ENCODE assay signal across 19 mouse cellular contexts in genomic region chr9:53344646-53345432, GRCm38 (mm10). TPM values are rescaled to one million over a fixed set of nuclear protein-coding genes. Genes with fewer than 3 reads are reported as not detected.
DNase-seq lines count a peak whose midpoint lies in the region; ATAC-seq and TF ChIP-seq lines count a peak whose summit lies in the region.
"Had no signal": no experiment of that assay in that cellular context is flagged by ENCODE, and none has a peak within 500 bp of the region (broad histone marks: within the 10 kb centered on the region; RNA-seq: fewer than 3 reads in every experiment).

No protein-coding gene starts in this region.

- no peaks in the 10 kb centered on the region for H3K36me3 ChIP-seq in CH12.LX (replicated peaks in 1 of 2; ENCODE audit: control insufficient read depth in 1 of 2, insufficient read depth in 1 of 2, low read length in 1 of 2)
- H3K36me3 ChIP-seq: embryonic facial prominence, embryonic 15.5 days; heart, embryonic 12.5 days; limb, embryonic 15.5 days had no signal

- no peak for TF ChIP-seq POLR2A in CH12.LX (IDR thresholded peaks at IDR 0.05; ENCODE audit: low read depth, low read length)

- no peak for TF ChIP-seq EP300 in CH12.LX (IDR thresholded peaks at IDR 0.05; ENCODE audit: low read length)

- peak; percentile 82 for ATAC-seq in frontal cortex, adult (ENCODE audit: low TSS enrichment)
- ATAC-seq: forebrain, embryonic 13.5 days; hindbrain, postnatal 0 days had no signal

- dilution Hi-C loops in CH12.LX (cut with MboI; ENCODE audit: extremely low pct_ligation_motif_present, extremely low pct_unique_long_range_greater_than_20kb, low sequenced_read_pairs) = no loop called here

- H3K27ac ChIP-seq in CH12.LX (ENCODE audit: insufficient read depth, low read depth) = no peak overlapping the region
- H3K27ac ChIP-seq: embryonic facial prominence, embryonic 15.5 days; forebrain, embryonic 13.5 days; hindbrain, postnatal 0 days; limb, embryonic 15.5 days had no signal

- in situ Hi-C loops in CH12.LX (cut with MboI; ENCODE audit: low pct_ligation_motif_present, low pct_unique_long_range_greater_than_20kb, low sequenced_read_pairs) = no loop called here

- no peak overlapping the region for H3K9ac ChIP-seq in CH12.LX (ENCODE audit: insufficient read depth, low read depth)
- H3K9ac ChIP-seq: embryonic facial prominence, embryonic 15.5 days; forebrain, embryonic 13.5 days; heart, embryonic 12.5 days; limb, embryonic 15.5 days had no signal

- no peak for TF ChIP-seq RAD21 in CH12.LX (IDR thresholded peaks at IDR 0.05; ENCODE audit: low read depth, low read length)

- no peaks in the 10 kb centered on the region for H3K9me3 ChIP-seq in CH12.LX (replicated peaks; ENCODE audit: low read length)
- H3K9me3 ChIP-seq: embryonic facial prominence, embryonic 15.5 days; forebrain, embryonic 13.5 days; limb, embryonic 15.5 days had no signal

- intact Hi-C loops in left cerebral cortex, postnatal 36 days (cut with DNase I) = no loop called here
- intact Hi-C loops in left cerebral cortex, postnatal 14 days (cut with DNase I) = no loop called here

- no peak for TF ChIP-seq CTCF in CH12.LX (conservative IDR thresholded peaks at IDR 0.05 in 1 of 2, IDR thresholded peaks at IDR 0.05 in 1 of 2; ENCODE audit: low read depth in 2 of 2, low read length in 2 of 2)

- no peak overlapping the region for H3K4me2 ChIP-seq in CH12.LX (ENCODE audit: insufficient read depth, low read depth, poor library complexity, severe bottlenecking)
- H3K4me2 ChIP-seq: embryonic facial prominence, embryonic 15.5 days; forebrain, embryonic 13.5 days; heart, embryonic 12.5 days; limb, embryonic 15.5 days had no signal

- peaks cover 4 to 6% of the 10 kb centered on the region in 2 experiments for H3K4me1 ChIP-seq in CH12.LX (ENCODE audit: control insufficient read depth in 1 of 2, insufficient read depth in 2 of 2)

- no peaks in the 10 kb centered on the region for H3K79me2 ChIP-seq in CH12.LX (replicated peaks; ENCODE audit: control insufficient read depth, extremely low read depth, insufficient read depth, poor library complexity, severe bottlenecking)

- H3K4me3 ChIP-seq in CH12.LX (replicated peaks in 1 of 3; ENCODE audit: low read depth in 2 of 3, low read length in 2 of 3, poor library complexity in 1 of 3) = no peak overlapping the region
- H3K4me3 ChIP-seq: embryonic facial prominence, embryonic 15.5 days; forebrain, embryonic 13.5 days; heart, embryonic 12.5 days; limb, embryonic 15.5 days had no signal

- H3K27me3 ChIP-seq in CH12.LX (replicated peaks) = no peaks in the 10 kb centered on the region
- H3K27me3 ChIP-seq: embryonic facial prominence, embryonic 15.5 days; heart, embryonic 12.5 days; limb, embryonic 15.5 days had no signal

- DNase-seq in frontal cortex, postnatal 14 days (ENCODE audit: low spot score in 2 of 2) = no peak
- peak; percentile 54 to 71 for DNase-seq in left cerebral cortex, postnatal 36 days (ENCODE audit: low spot score in 2 of 2)
- DNase-seq in left cerebral cortex, postnatal 14 days (ENCODE audit: low spot score in 2 of 2) = no peak
- no peak for DNase-seq in CH12.LX (ENCODE audit: extremely low read depth)
- DNase-seq in cerebellum, postnatal 25 days = peak; percentile 87 to 88
- DNase-seq in urinary bladder, postnatal 25 days (ENCODE audit: low spot score) = no peak
- DNase-seq in embryo, embryonic 11 days = no peak
- DNase-seq: heart, postnatal 4 days; kidney, adult 2 months; kidney, postnatal 36 days; lung, adult 2 months; midbrain, embryonic 14.5 days; thymus, postnatal 36 days had no signal

TF ChIP-seq in CH12.LX, 34 proteins besides CTCF, POLR2A, EP300 and RAD21:
- TF ChIP-seq ZNF384 (IDR thresholded peaks at IDR 0.05; ENCODE audit: low read depth, low read length) (0 out of 2 replicates have a peak, but pooled peaks have one; percentile 22), CHD2 (IDR thresholded peaks at IDR 0.05; ENCODE audit: low read length) (no peak), BHLHE40 (IDR thresholded peaks at IDR 0.05; ENCODE audit: low read depth, low read length) (peak; percentile 23; the same call in 1 of the 2 replicates)

RNA-seq across cellular contexts. Expression of gene Kdelc2, which starts 39.0 kb away (rescaled TPM):
- 1 to 10 TPM; 6.1 to 6.6 TPM for total RNA-seq in left cerebral cortex, postnatal 36 days (2021)
- total RNA-seq in left cerebral cortex, postnatal 14 days (2021) = 1 to 10 TPM; 8.3 to 8.9 TPM
- total RNA-seq in CH12.LX (2012; rRNA removed) = not detected in 2 replicates
- total RNA-seq in CH12.LX (2014; rRNA removed) = not detected in 2 replicates
- not detected in 2 replicates for polyA plus RNA-seq in CH12.LX (2012; ENCODE audit: insufficient read length, low read depth)

RNA-seq across cellular contexts. Expression of gene Exph5, which starts 43.4 kb away (rescaled TPM):
- total RNA-seq in left cerebral cortex, postnatal 36 days (2021) = 10 to 100 TPM; 26.8 to 29.0 TPM
- total RNA-seq in left cerebral cortex, postnatal 14 days (2021) = 10 to 100 TPM; 12.8 to 19.1 TPM
- total RNA-seq in CH12.LX (2012; rRNA removed) = not detected in 2 replicates
- not detected in 2 replicates for total RNA-seq in CH12.LX (2014; rRNA removed)
- polyA plus RNA-seq in CH12.LX (2012; ENCODE audit: insufficient read length, low read depth) = 0.04 TPM in 1 of 2 replicates, not detected in the other
- polyA plus RNA-seq: forebrain, embryonic 13.5 days had no signal

RNA-seq across cellular contexts. Expression of gene 4930550C14Rik, which starts 57.3 kb away (rescaled TPM):
- 1 to 10 TPM in 1 of 2 experiments, under 1 TPM in 1; 0.30 to 1.2 TPM for total RNA-seq in left cerebral cortex, postnatal 36 days (2021)
- total RNA-seq in left cerebral cortex, postnatal 14 days (2021) = under 1 TPM; 0.33 to 0.44 TPM
- total RNA-seq in CH12.LX (2012; rRNA removed) (0.30 and 0.38 TPM in 2 replicates), CH12.LX (2014; rRNA removed) (1.3 and 1.7 TPM in 2 replicates)
- polyA plus RNA-seq in CH12.LX (2012; ENCODE audit: insufficient read length, low read depth) = 0.97 and 1.5 TPM in 2 replicates

Comparison
In these comparisons a context has a peak if more than half of its experiments do, and no peak if none do; other contexts are left out.
1. DNase-seq: peak in left cerebral cortex, postnatal 36 days (2 of 2) and cerebellum, postnatal 25 days (2 of 2); none in frontal cortex, postnatal 14 days (0 of 2), left cerebral cortex, postnatal 14 days (0 of 2), CH12.LX (single experiment), urinary bladder, postnatal 25 days (single experiment) and embryo, embryonic 11 days (single experiment).
2. RNA of gene Kdelc2, which starts 39.0 kb away (total RNA-seq): 8.3 to 8.9 TPM in left cerebral cortex, postnatal 14 days and 6.1 to 6.6 TPM in left cerebral cortex, postnatal 36 days; not detected in CH12.LX; every median in the first group is over 4 times any median in the second.
3. RNA of gene Exph5, which starts 43.4 kb away (total RNA-seq): 26.8 to 29.0 TPM in left cerebral cortex, postnatal 36 days and 12.8 to 19.1 TPM in left cerebral cortex, postnatal 14 days; not detected in CH12.LX; every median in the first group is over 10 times any median in the second.